Mouse (Mus musculus): ENCODE measurements around the gene Gm20503.

Gene Gm20503

GRCm38 (mm10) chr4:59089391-59089790, 86.4 kb downstream of the Gm20503 start:
- DNase-seq (ENCODE audit: inconsistent ontology term): peak; percentile 2

Data from Muller cell, postnatal 12 days (primary cell).